Mouse (Mus musculus) CH12.LX (cell line): ENCODE measurements around the gene Uhrf1bp1.

Source experiments
- BHLHE40 ChIP-seq: IDR thresholded peaks from 2 replicates; pipeline ENCODE4 v1.6.1; 2011; ENCODE audit warnings: mild to moderate bottlenecking, low read depth, low read length, improper control_type of control experiment
- CHD1 ChIP-seq: IDR thresholded peaks from 2 replicates; pipeline ENCODE4 v1.6.1; 2012; ENCODE audit warnings: low read depth, low read length, improper control_type of control experiment, inconsistent platforms
- CTCF ChIP-seq, 2 experiments: IDR thresholded peaks in 1 of 2; conservative IDR thresholded peaks in 1 of 2; 2 replicates each; pipeline ENCODE4 v1.5.1; 2011 to 2012; ENCODE audit warnings: low read depth in 2 of 2, low read length in 2 of 2, improper control_type of control experiment in 1 of 2, inconsistent platforms in 1 of 2, mild to moderate bottlenecking in 1 of 2, moderate library complexity in 1 of 2
- GABPA ChIP-seq: IDR thresholded peaks from 2 replicates; pipeline ENCODE4 v1.6.1; 2012; ENCODE audit warnings: low read depth, low read length, improper control_type of control experiment, inconsistent platforms; ENCODE audit not compliant: insufficient replicate concordance
- MAFK ChIP-seq: IDR thresholded peaks from 2 replicates; pipeline ENCODE4 v1.6.1; 2011; ENCODE audit warnings: low read length, improper control_type of control experiment; ENCODE audit not compliant: insufficient replicate concordance
- MAX ChIP-seq: IDR thresholded peaks from 2 replicates; pipeline ENCODE4 v1.6.1; 2011; ENCODE audit warnings: low read length, improper control_type of control experiment
- MXI1 ChIP-seq: IDR thresholded peaks from 2 replicates; pipeline ENCODE4 v1.6.1; 2011; ENCODE audit warnings: mild to moderate bottlenecking, low read depth, low read length, improper control_type of control experiment
- NRF1 ChIP-seq: IDR thresholded peaks from 2 replicates; pipeline ENCODE4 v1.6.1; 2014; ENCODE audit warnings: low read depth, mild to moderate bottlenecking, inconsistent platforms, low read length, improper control_type of control experiment, moderate library complexity
- PAX5 ChIP-seq: IDR thresholded peaks from 2 replicates; pipeline ENCODE4 v1.6.1; 2012; ENCODE audit warnings: low read length, inconsistent platforms, mixed read lengths
- TBP ChIP-seq: conservative IDR thresholded peaks from 2 replicates; pipeline ENCODE4 v1.6.1; 2011; ENCODE audit warnings: low read depth, low read length, improper control_type of control experiment
- TCF12 ChIP-seq: IDR thresholded peaks from 2 replicates; pipeline ENCODE4 v1.6.1; 2014; ENCODE audit warnings: low read depth, mild to moderate bottlenecking, inconsistent platforms, low read length, improper control_type of control experiment
- UBTF ChIP-seq: IDR thresholded peaks from 2 replicates; pipeline ENCODE4 v1.6.1; 2012; ENCODE audit warnings: low read depth, mild to moderate bottlenecking, inconsistent platforms, low read length, improper control_type of control experiment, moderate library complexity
- USF1 ChIP-seq: IDR thresholded peaks from 2 replicates; pipeline ENCODE4 v1.6.1; 2014; ENCODE audit warnings: low read depth, mild to moderate bottlenecking, inconsistent platforms, low read length, improper control_type of control experiment
- ZC3H11A ChIP-seq: IDR thresholded peaks from 2 replicates; pipeline ENCODE4 v1.6.1; 2012; ENCODE audit warnings: low read depth, mild to moderate bottlenecking, inconsistent platforms, low read length, improper control_type of control experiment

DNA sequence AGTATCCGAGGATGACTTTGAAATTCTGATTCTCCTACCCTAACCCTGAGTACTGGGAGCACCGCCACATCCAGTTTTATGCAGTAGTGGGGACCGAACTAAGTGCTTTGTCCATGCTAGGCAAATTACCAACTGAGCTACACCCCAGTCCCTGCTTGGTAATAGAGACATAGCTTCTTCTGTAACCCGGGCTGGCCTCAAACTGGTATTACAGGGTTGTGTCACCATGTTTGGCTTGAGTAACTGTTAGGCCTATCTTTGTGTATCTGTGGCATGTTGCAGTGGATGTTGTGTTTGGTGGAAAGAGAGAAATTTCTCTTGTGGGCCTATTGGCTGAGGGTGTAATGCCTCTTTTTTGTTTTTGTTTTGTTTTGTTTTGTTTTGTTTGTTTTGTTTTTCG is 74.0 kb downstream of the Uhrf1bp1 start:
- TF ChIP-seq MXI1 (no peak), TCF12 (no peak), CHD1 (no peak), MAFK (no peak), USF1 (no peak), CTCF (conservative IDR thresholded peaks at IDR 0.05 in 1 of 2, IDR thresholded peaks at IDR 0.05 in 1 of 2; ENCODE audit: low read depth in 2 of 2, low read length in 2 of 2) (no peak), GABPA (no peak), PAX5 (no peak), NRF1 (no peak), MAX (no peak), TBP (no peak), ZC3H11A (no peak), BHLHE40 (no peak), UBTF (no peak)
